Mouse (Mus musculus): ENCODE results near the gene Macf1.

DNA sequence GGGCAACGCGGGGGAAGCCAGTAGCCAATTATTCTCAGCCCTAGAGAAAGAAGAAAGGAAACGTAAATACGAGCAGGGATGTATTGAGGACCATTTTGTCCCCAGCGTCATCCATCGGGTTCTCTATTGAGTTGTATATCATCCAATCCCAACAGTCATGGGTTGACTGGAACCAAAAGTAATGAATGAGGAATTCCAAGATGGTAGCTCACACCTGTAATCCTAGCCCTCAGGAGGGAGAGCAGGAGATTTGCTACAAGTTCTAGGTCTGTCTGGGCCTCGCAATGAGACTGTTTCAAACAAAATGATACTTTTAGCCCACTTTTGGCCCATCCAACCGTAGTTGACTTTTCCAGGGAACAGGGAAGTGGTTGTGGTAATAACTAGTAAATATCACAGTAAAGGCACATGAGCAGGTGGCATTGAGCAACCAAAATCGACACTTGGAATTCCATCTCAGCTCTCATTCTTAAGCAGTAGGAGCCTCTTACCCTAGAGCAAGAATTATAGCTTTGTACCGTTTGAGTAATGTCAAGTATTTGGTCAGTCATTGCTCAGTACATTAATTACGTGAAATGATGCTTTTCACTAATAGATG, 18.4 kb downstream of the Macf1 start:
- TF ChIP-seq GATA1 (IDR thresholded peaks at IDR 0.05; ENCODE audit: borderline replicate concordance, low read length) (no peak), FLI1 (IDR thresholded peaks at IDR 0.05; ENCODE audit: low read length) (no peak)

All from megakaryocyte, embryonic 14.5 days (primary cell).